Mouse (Mus musculus): ENCODE measurements at regions not wholly inside any gene's neighbourhood (a gene's known extent, or its start where the extent isn't known, plus 50 kb on each side); places are given as distances from the start of the nearest gene placed in this dataset.

GRCm38 (mm10) chr9:63838996-63839772 lies 81.4 kb upstream of the Smad3 start:
- no peak for TF ChIP-seq CTCF (IDR thresholded peaks at IDR 0.05; ENCODE audit: extremely low read depth, insufficient read length, insufficient replicate concordance, low read depth, low read length)
- TF ChIP-seq POLR2A (IDR thresholded peaks at IDR 0.05; ENCODE audit: low read depth, low read length): no peak
